Mouse (Mus musculus) spleen, adult 18-20 months (tissue): ENCODE results near the gene Larp6.

Experiments used
- DNase-seq, 2 experiments: peaks; one replicate each; pipeline ENCODE4 v3.0.0; 2022; ENCODE audit warnings: mixed read lengths in 2 of 2

Larp6 gene

GRCm38 (mm10) chr9:60712771-60713541 lies at the start of gene Larp6:
Gene Larp6, plus strand, starts transcription at chr9:60712989.
- DNase-seq = no peak

DNA sequence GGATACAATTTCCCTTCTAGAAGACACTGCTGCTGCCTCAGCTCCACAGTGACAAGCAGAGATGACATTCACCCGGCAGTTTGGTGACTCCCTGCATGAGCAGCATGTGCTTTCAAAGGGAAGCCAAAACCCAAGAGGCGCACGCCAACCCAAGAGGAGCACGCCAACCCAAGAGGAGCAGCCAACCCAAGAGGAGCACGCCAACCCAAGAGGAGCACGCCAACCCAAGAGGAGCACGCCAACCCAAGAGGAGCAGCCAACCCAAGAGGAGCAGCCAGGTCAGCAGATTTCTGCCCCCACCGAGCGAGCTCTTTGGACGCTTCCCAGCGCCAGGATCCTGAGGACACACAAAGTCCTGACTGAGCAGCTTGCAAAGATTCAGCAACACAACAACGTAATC lies 48.4 kb upstream of the Larp6 start:
- DNase-seq = no peak

DNA sequence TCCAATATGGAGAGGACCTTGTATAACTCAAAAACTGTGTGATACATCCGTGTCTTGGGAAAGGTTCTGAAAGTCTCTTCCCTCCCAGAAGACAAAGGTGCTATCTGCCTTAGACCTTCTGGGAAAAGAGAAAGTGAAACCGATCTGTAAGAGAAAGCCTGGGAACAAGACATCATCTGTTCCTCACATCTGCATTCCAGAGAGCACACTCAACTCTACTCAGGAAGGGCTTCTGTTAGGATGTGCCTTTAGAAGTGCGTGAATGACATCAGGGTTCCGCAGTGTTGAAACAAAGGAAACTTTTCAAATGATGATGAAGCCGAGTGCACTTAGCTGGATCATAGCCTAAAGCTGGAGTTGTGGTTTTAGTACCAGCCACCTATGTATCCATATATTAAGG lies 47.9 kb upstream of the Larp6 start:
- DNase-seq = no peak

DNA sequence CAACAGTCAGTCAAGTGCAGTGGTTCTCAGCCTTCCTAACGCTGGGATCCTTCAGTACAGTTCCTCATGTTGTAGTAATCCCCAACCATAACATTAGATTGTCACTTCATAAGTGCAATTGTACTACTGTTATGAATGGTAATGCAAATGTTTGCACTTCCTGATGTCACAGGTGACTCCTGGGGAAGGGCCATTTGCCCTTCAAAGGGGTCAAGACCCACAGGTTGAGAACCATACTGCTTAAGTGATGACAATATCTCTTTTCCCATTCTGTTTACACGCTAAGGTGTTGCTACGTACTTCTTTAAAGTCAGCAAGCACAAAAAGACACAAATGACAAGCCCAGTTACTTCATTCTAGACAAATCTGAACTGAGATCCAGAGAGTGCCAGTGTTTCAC lies 47.3 kb upstream of the Larp6 start:
- DNase-seq = no peak

DNA sequence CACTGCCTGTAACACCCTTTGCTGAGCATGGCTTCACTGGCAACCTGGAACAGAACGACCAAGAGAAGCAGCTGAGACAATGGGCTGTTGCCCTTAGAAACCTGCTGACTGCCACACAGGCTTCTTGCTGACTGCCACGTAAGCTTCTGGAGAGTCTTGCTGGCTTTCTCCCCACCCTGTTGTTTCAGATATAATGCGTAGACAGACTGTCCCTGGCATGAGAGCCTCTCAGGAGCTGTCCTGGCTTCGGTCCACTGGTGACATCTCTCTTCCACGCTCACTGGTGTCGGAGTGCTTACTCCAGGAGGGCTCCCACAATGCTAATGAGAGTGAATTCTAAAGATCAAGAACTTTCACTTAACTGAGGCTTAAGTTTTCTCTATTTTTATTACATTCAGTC lies 43.9 kb upstream of the Larp6 start:
- no peak for DNase-seq

DNA sequence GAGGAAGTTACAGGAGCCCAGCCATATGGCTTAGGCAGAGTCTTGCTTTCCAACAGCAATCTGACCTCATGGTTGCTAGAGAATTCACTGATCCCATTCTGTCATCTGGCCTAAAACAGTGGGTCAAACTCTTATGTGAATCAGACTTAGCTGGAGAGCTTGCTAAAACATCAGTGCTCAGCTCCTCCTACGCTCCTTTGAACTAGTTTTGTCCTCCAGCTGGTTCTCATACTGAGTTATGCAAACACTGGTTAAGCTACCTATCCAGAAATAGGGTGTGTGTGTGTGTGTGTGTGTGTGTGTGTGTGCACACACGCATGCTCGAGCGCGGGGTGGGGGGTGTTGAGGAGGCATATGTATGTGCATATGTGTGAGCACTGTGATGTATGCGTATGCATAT lies 40.2 kb upstream of the Larp6 start:
- DNase-seq = no peak

DNA sequence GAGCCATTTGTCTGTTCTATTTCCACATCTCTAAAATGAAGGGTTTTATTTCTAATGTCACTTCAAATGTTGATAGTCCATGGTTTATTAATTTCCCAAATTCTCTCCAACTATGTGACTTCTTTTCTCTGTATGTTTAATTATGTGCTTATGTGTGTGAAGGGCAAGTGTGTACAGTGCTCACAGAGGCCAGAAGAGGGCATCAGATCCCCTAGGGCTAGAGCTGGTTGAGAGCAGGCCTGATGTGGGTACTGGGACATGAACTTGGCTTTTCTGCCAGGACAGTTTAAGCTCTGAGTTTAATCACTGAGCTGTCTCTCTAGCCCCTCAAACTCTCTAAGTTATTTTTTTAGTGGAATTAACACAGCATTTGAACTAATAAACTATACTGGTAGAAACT lies 38.0 kb upstream of the Larp6 start:
- no peak for DNase-seq

DNA sequence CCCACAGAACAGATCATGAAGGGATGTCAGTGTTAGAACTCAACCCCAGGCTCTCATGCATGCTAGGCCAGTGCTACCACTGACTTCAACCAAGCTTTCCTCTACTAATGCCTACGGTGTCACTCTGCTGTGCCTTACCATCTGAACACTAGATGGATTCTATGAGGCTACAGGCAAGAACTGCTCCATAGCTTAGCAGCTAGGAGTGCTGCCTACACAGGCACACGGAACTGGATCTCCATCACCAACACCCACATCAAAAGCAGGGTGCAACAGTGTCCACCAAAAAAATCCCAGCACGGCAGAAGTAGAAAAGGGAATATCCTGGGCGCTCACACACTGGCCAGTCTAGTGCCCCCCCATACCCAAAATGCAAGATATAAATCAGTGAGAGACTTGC lies 36.4 kb upstream of the Larp6 start:
- DNase-seq = no peak

DNA sequence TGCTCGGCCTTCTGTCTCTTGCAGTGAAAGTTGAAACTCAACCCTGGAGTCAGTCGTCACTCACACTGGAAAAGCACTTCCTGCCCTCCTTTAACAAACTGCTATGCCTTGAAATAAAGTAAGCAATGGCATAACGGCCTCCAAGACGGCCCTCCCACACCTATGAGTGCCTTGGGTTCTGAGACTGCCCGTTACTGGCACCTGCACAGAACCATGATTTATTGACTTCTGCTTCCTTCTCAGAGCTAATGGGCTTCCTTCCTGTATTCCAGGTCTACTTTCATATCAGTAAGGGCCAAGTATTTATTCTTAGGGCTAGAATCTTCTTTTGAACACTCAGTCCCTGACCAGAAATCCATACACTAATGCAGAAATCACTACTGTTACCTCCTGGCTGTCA lies 33.9 kb upstream of the Larp6 start:
- DNase-seq = no peak

- DNase-seq = no peak
These were observed 31.8 kb upstream of the Larp6 start for GRCm38 (mm10) chr9:60681005-60681404.

DNA sequence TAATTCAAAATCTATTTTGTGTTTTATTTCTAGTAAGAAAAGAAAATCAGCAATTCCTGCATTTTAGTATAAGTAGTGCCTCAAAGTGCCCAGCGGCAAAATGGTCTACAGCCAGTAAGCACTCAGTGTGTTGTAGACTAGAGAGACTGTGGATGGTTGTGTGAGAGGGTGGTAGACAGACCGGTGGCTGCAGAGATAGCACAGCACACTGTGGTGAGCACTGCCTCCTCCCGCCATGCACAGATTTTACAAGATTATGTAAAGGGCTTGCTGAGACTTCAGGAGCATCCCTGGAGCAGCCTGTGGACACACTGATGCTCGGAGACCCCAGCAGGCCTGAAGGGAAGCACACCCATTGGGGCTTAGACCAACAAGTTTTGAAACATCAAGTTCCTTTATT lies 30.0 kb upstream of the Larp6 start:
- DNase-seq = no peak

GRCm38 (mm10) chr9:60687415-60687814 lies 25.4 kb upstream of the Larp6 start:
- no peak for DNase-seq

DNA sequence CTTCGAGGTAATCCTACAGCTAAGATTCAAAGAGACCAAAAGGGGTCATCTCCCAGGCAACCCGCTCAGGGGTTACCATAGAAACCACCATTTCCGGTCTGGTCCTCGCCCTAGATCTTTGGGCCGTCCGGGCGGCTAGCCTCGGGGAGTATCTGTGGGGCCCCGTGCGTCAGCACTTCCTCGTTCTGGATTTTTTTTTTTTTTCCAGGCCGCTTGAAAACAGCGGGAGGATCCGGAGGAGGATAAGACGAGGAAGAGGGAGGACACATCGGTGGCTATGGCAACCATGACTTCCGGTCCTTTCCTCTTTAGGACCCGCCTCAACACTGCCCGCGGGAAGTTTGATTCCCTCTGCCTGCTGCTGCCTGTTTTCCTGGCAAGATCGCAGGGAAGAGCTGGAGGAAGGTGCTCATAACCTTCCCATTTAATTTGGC lies 24.9 kb upstream of the Larp6 start, which contains the start of gene Lrrc49:
Lrrc49 (minus strand) TSS at position 268 of the 434 bp plus-strand sequence.
- peak; percentile 50 to 62 for DNase-seq

GRCm38 (mm10) chr9:60692624-60693023 lies 20.2 kb upstream of the Larp6 start:
- no peak for DNase-seq

DNA sequence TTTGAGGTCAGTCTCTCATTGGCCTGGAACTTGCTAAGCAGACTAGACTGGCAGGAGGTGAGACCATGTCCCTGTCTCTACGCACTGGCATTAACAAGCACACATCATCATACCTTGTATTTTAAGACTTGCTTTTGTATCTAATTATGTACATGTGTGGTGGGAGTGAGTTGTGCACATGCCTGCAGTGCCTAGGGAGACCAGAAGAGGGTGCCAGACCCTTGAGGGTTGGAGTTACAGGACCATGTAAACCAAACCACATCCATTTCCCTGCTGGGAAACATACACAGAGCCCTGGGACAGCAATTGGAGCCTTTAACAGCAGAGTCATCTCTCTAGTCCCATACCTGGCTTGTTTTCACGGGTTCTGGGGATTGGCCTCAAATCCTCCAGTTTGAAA lies 18.8 kb upstream of the Larp6 start:
- DNase-seq = no peak

DNA sequence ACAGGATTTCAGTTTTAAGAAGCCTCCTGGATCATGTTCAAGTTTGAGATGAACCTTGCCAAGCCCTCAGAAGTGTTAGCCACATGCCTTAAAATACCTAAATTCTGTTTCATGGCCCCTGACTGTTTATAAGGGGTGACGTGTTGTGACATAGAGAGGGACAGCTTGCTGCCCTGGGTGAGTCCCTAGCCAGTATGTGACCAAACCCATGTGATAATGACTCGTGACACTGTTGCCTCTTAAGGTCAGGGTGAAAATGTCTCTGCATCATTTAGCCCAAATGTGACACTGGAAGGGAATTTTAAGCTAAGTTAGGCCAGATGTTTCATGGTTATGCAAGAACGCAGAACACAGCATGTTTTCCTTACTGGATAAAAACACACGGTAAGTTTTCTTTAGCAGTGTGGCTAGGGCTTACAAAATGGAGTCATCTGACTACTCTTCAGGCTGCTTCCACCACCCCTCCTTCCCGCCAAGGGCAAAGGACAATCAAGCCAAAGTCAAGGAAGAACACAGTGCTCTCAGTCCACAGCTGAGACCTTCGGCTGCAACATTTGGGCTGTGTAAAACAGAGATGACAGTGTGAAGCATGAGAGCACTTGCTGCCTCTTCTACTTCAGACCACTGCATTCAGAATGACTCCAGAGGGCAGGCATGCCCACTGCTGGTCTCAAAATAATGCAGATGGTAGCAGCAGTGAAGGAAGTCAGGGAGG lies 16.4 kb upstream of the Larp6 start:
- DNase-seq = no peak

GRCm38 (mm10) chr9:60699581-60700231 lies 13.1 kb upstream of the Larp6 start:
- no peak for DNase-seq

DNA sequence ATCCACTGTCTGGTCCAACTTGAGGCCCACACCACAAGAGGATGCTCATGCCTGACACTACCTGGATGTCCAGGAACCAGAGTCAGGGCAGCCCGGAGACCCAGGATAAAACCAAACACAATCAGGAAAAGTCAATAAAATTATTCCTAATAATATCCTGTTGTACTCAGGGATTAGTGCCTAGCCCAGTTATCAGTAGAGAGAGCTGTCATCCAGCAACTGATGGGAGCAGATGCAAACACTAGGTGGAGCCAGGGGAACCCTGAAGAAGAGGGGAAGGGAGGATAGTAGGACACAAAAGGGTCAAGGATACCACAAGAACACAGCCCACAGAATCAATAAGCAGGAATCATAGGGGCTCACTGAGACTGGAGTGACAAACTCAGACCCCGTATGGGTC lies 5.2 kb upstream of the Larp6 start:
- DNase-seq = no peak

DNA sequence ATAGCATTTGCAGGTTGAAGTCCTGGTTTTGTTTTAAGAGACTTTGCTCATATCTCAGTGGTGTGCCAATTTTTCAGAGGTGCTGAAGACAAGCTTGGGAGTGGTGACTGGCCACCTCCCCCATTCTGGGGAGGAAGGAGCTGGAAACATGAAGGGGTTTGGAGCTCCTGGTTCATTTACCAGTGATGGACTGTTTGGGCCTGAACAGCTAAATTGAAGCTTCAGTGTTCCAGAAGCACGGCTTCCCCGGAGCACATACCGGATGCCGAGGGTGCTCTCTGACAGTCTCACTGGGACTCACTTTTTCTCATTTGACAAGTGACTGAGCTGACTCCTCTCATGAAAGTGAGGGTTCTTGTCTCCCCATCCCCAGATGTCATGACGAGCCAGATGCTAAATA lies 4.2 kb upstream of the Larp6 start:
- no peak for DNase-seq

- no peak for DNase-seq
These were observed 3.1 kb upstream of the Larp6 start for GRCm38 (mm10) chr9:60709721-60710120.

- no peak for DNase-seq
These were observed 778 bp upstream of the Larp6 start for GRCm38 (mm10) chr9:60712011-60712410.

- no peak for DNase-seq
These were observed 827 bp downstream of the Larp6 start for GRCm38 (mm10) chr9:60713616-60714015.

GRCm38 (mm10) chr9:60714191-60714590 lies 1.4 kb downstream of the Larp6 start:
- DNase-seq = no peak

DNA sequence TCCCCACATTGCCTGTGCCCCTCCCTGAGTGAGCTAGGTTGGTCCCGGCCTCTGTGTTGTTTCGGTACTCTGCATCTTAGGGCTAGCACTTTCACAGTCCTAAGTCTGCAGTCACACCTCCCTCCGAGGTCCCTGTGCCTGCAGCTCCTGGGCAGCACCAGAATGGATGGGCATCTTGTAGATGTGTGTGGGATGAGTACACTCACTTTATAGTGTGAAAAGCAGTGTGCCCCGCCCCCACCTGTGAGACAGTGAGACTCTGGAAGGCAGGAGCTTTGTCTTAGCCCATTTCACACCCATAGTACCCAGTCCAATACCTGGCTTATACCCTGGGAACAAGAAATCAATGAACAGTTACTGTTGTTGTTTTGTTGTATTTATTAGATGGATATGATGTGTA lies 2.5 kb downstream of the Larp6 start:
- no peak for DNase-seq
